Mouse (Mus musculus): ENCODE measurements around the gene Rps27. TPM values are rescaled to one million over a fixed set of nuclear protein-coding genes. Genes with fewer than 3 reads are reported as not detected.
"Not testable (repeated sequence)": the region's sequence is repeated elsewhere in the genome, so short reads cannot be mapped to it uniquely, and the experiment has no call there.

Rps27 gene
- polyA plus RNA-seq, 1 experiment from 2014 or later = 1,661 TPM

- TF ChIP-seq EP300 (optimal IDR thresholded peaks at IDR 0.05) (no peak), CTCF (IDR thresholded peaks at IDR 0.05; ENCODE audit: low read depth) (no peak; the same call in 1 of the 2 replicates)
- H3K27me3 ChIP-seq (ENCODE audit: control insufficient read depth, insufficient read depth, low read length) = no peaks in the 10 kb centered on the region
- 1% methylated on average over 40 of the region's 41 CpGs for WGBS
- ATAC-seq (ENCODE audit: low FRiP score, low TSS enrichment) = peak; percentile 65
- peak; percentile 68 for DNase-seq (ENCODE audit: low spot score)
- 0 out of 2 replicates have a peak, but pooled peaks cover 4% of the 10 kb centered on the region for H3K4me1 ChIP-seq (replicated peaks; ENCODE audit: control insufficient read depth, insufficient read depth)
- H3K4me3 ChIP-seq (ENCODE audit: low read depth, low read length) = peak overlapping the region; percentile 83
- H3K36me3 ChIP-seq (ENCODE audit: control insufficient read depth, insufficient read depth, low read length) = peaks cover 18% of the 10 kb centered on the region
- H3K9ac ChIP-seq (ENCODE audit: low read length) = peak overlapping the region; percentile 94
- H3K27ac ChIP-seq (replicated peaks) = peak overlapping the region; percentile 92
- peak overlapping the region; percentile 77 for H3K4me2 ChIP-seq (replicated peaks; ENCODE audit: low read depth)
- no peaks in the 10 kb centered on the region for H3K9me3 ChIP-seq (ENCODE audit: control insufficient read depth, low read length)
These were observed 41.2 kb upstream of the Rps27 start for GRCm38 (mm10) chr3:90254419-90255193.

GRCm38 (mm10) chr3:90253653-90254418, 40.4 kb upstream of the Rps27 start, which contains the start of gene Crtc2:
Gene Crtc2 (plus strand): TSS chr3:90254163.
- peak within 1 kb of the TSS; percentile 83 for H3K4me3 ChIP-seq (ENCODE audit: low read depth, low read length)
- peak within 1 kb of the TSS; percentile 92 for H3K27ac ChIP-seq (replicated peaks)
- H3K4me2 ChIP-seq (replicated peaks; ENCODE audit: low read depth) = peak within 1 kb of the TSS; percentile 77
- no peaks in the 10 kb centered on the region for H3K27me3 ChIP-seq (ENCODE audit: control insufficient read depth, insufficient read depth, low read length)
- ATAC-seq (ENCODE audit: low FRiP score, low TSS enrichment) (peak; percentile 97), DNase-seq (ENCODE audit: low spot score) (peak; percentile 97)
- no peak for TF ChIP-seq EP300 (optimal IDR thresholded peaks at IDR 0.05)
- no peak for TF ChIP-seq CTCF (IDR thresholded peaks at IDR 0.05; ENCODE audit: low read depth)
- 1% methylated on average over 40 of the region's 40 CpGs for WGBS
- peaks cover 14% of the 10 kb centered on the region for H3K36me3 ChIP-seq (ENCODE audit: control insufficient read depth, insufficient read depth, low read length)
- no peaks in the 10 kb centered on the region for H3K9me3 ChIP-seq (ENCODE audit: control insufficient read depth, low read length)
- H3K4me1 ChIP-seq (replicated peaks; ENCODE audit: control insufficient read depth, insufficient read depth) = 0 out of 2 replicates have a peak, but pooled peaks cover 4% of the 10 kb centered on the region
- H3K9ac ChIP-seq (ENCODE audit: low read length) = peak within 1 kb of the TSS; percentile 94

- not testable (repeated sequence) for DNase-seq (ENCODE audit: low spot score); H3K27ac ChIP-seq (replicated peaks); H3K4me3 ChIP-seq (ENCODE audit: low read depth, low read length); H3K9me3 ChIP-seq (ENCODE audit: control insufficient read depth, low read length); H3K27me3 ChIP-seq (ENCODE audit: control insufficient read depth, insufficient read depth, low read length); H3K4me2 ChIP-seq (replicated peaks; ENCODE audit: low read depth); ATAC-seq (ENCODE audit: low FRiP score, low TSS enrichment); H3K9ac ChIP-seq (ENCODE audit: low read length); H3K4me1 ChIP-seq (replicated peaks; ENCODE audit: control insufficient read depth, insufficient read depth)
- peaks cover 11% of the 10 kb centered on the region for H3K36me3 ChIP-seq (ENCODE audit: control insufficient read depth, insufficient read depth, low read length)
- WGBS = 75% methylated on average over 1 of the region's 1 CpGs
These were observed 39.7 kb upstream of the Rps27 start for GRCm38 (mm10) chr3:90253174-90253573.

- DNase-seq (ENCODE audit: low spot score); H3K27ac ChIP-seq (replicated peaks); H3K4me3 ChIP-seq (ENCODE audit: low read depth, low read length); ATAC-seq (ENCODE audit: low FRiP score, low TSS enrichment); H3K9ac ChIP-seq (ENCODE audit: low read length); H3K27me3 ChIP-seq (ENCODE audit: control insufficient read depth, insufficient read depth, low read length); H3K4me2 ChIP-seq (replicated peaks; ENCODE audit: low read depth); H3K4me1 ChIP-seq (replicated peaks; ENCODE audit: control insufficient read depth, insufficient read depth); H3K9me3 ChIP-seq (ENCODE audit: control insufficient read depth, low read length): not testable (repeated sequence)
- WGBS = 91% methylated on average over 2 of the region's 2 CpGs
- peaks cover 11% of the 10 kb centered on the region for H3K36me3 ChIP-seq (ENCODE audit: control insufficient read depth, insufficient read depth, low read length)
These were observed 39.2 kb upstream of the Rps27 start for GRCm38 (mm10) chr3:90252659-90253058.

- peaks cover 11% of the 10 kb centered on the region for H3K36me3 ChIP-seq (ENCODE audit: control insufficient read depth, insufficient read depth, low read length)
- H3K9me3 ChIP-seq (ENCODE audit: control insufficient read depth, low read length); ATAC-seq (ENCODE audit: low FRiP score, low TSS enrichment); H3K4me2 ChIP-seq (replicated peaks; ENCODE audit: low read depth); H3K4me1 ChIP-seq (replicated peaks; ENCODE audit: control insufficient read depth, insufficient read depth); H3K4me3 ChIP-seq (ENCODE audit: low read depth, low read length); H3K9ac ChIP-seq (ENCODE audit: low read length); H3K27ac ChIP-seq (replicated peaks); DNase-seq (ENCODE audit: low spot score); H3K27me3 ChIP-seq (ENCODE audit: control insufficient read depth, insufficient read depth, low read length): not testable (repeated sequence)
- WGBS = 95% methylated on average over 8 of the region's 12 CpGs
These were observed 38.3 kb upstream of the Rps27 start for GRCm38 (mm10) chr3:90251731-90252226.

GRCm38 (mm10) chr3:90250791-90251190, 37.3 kb upstream of the Rps27 start:
- WGBS = 79% methylated on average over 6 of the region's 6 CpGs
- Histone ChIP-seq H3K27me3 (ENCODE audit: control insufficient read depth, insufficient read depth, low read length) (no peaks in the 10 kb centered on the region), H3K4me2 (replicated peaks; ENCODE audit: low read depth) (no peak overlapping the region), H3K9me3 (ENCODE audit: control insufficient read depth, low read length) (no peaks in the 10 kb centered on the region), H3K36me3 (ENCODE audit: control insufficient read depth, insufficient read depth, low read length) (peaks cover 11% of the 10 kb centered on the region), H3K4me1 (replicated peaks; ENCODE audit: control insufficient read depth, insufficient read depth) (0 out of 2 replicates have a peak, but pooled peaks cover 4% of the 10 kb centered on the region), H3K9ac (ENCODE audit: low read length) (no peak overlapping the region), H3K27ac (replicated peaks) (no peak overlapping the region), H3K4me3 (ENCODE audit: low read depth, low read length) (no peak overlapping the region)
- no peak for TF ChIP-seq EP300 (optimal IDR thresholded peaks at IDR 0.05)
- no peak for TF ChIP-seq CTCF (IDR thresholded peaks at IDR 0.05; ENCODE audit: low read depth)
- ATAC-seq (ENCODE audit: low FRiP score, low TSS enrichment) (no peak), DNase-seq (ENCODE audit: low spot score) (no peak)
